Mouse (Mus musculus) megakaryocyte-erythroid progenitor cell, adult 5-6 weeks (primary cell): ENCODE data around the gene Tas2r143. TPM values are rescaled to one million over a fixed set of nuclear protein-coding genes. Genes with fewer than 3 reads are reported as not detected.

Experiments used
- total RNA-seq, 2 experiments: library from RNA; stranded (forward) in 1 of 2; stranded (reverse) in 1 of 2; fragments of 200-1000, 215-1000 nt in 1 of 2; fragments of >200 nt in 1 of 2; fragmentation: Nextera tagmentation in 1 of 2; gene quantifications; 2 replicates each; pipeline ENCODE4 v1.2.3; 2014 to 2017

The Tas2r143 gene
- total RNA-seq, 2 experiments from 2014 or later: 1.3 TPM; not detected in 1

Other genes with a start within 250 kb of the Tas2r143 start
- gene Tas2r144, start 184.9 kb upstream of the Tas2r143 start, total RNA-seq (2014; fragmentation: Nextera tagmentation): not detected in 2 replicates
- gene Tas2r144, start 184.9 kb upstream of the Tas2r143 start, total RNA-seq (2017): not detected in 2 replicates
- gene Gstk1, start 154.3 kb upstream of the Tas2r143 start, total RNA-seq (2014; fragmentation: Nextera tagmentation): 6.0 and 7.8 TPM in 2 replicates
- gene Gstk1, start 154.3 kb upstream of the Tas2r143 start, total RNA-seq (2017): 1.6 and 5.3 TPM in 2 replicates
- gene Tmem139, start 138.3 kb upstream of the Tas2r143 start, total RNA-seq (2014; fragmentation: Nextera tagmentation): not detected in 2 replicates
- gene Tmem139, start 138.3 kb upstream of the Tas2r143 start, total RNA-seq (2017): not detected in 2 replicates
- 68.3 and 86.6 TPM in 2 replicates for gene Casp2, start 135.3 kb upstream of the Tas2r143 start, total RNA-seq (2014; fragmentation: Nextera tagmentation)
- 51.2 and 76.1 TPM in 2 replicates for gene Casp2, start 135.3 kb upstream of the Tas2r143 start, total RNA-seq (2017)
- not detected in 2 replicates for gene Clcn1, start 113.6 kb upstream of the Tas2r143 start, total RNA-seq (2014; fragmentation: Nextera tagmentation)
- not detected in 2 replicates for gene Clcn1, start 113.6 kb upstream of the Tas2r143 start, total RNA-seq (2017)
- gene Fam131b, start 75.6 kb upstream of the Tas2r143 start, total RNA-seq (2014; fragmentation: Nextera tagmentation): not detected in 2 replicates
- not detected in 2 replicates for gene Fam131b, start 75.6 kb upstream of the Tas2r143 start, total RNA-seq (2017)
- 43.6 and 51.9 TPM in 2 replicates for gene Zyx, start 50.6 kb upstream of the Tas2r143 start, total RNA-seq (2014; fragmentation: Nextera tagmentation)
- 8.7 and 15.9 TPM in 2 replicates for gene Zyx, start 50.6 kb upstream of the Tas2r143 start, total RNA-seq (2017)
- gene Epha1, start 27.0 kb upstream of the Tas2r143 start, total RNA-seq (2014; fragmentation: Nextera tagmentation): not detected in 2 replicates
- not detected in 2 replicates for gene Epha1, start 27.0 kb upstream of the Tas2r143 start, total RNA-seq (2017)
- not detected in 2 replicates for gene Tas2r135, start 5.2 kb downstream of the Tas2r143 start, total RNA-seq (2014; fragmentation: Nextera tagmentation)
- gene Tas2r135, start 5.2 kb downstream of the Tas2r143 start, total RNA-seq (2017): not detected in 2 replicates
- gene Tas2r126, start 34.3 kb downstream of the Tas2r143 start, total RNA-seq (2014; fragmentation: Nextera tagmentation): not detected in 2 replicates
- not detected in 2 replicates for gene Tas2r126, start 34.3 kb downstream of the Tas2r143 start, total RNA-seq (2017)
- gene Olfr458, start 65.0 kb downstream of the Tas2r143 start, total RNA-seq (2014; fragmentation: Nextera tagmentation): not detected in 2 replicates
- gene Olfr458, start 65.0 kb downstream of the Tas2r143 start, total RNA-seq (2017): not detected in 2 replicates
- gene Olfr457, start 76.1 kb downstream of the Tas2r143 start, total RNA-seq (2014; fragmentation: Nextera tagmentation): not detected in 2 replicates
- gene Olfr457, start 76.1 kb downstream of the Tas2r143 start, total RNA-seq (2017): not detected in 2 replicates
- gene Olfr456, start 87.0 kb downstream of the Tas2r143 start, total RNA-seq (2014; fragmentation: Nextera tagmentation): not detected in 2 replicates
- gene Olfr456, start 87.0 kb downstream of the Tas2r143 start, total RNA-seq (2017): not detected in 2 replicates
- gene Olfr455, start 147.3 kb downstream of the Tas2r143 start, total RNA-seq (2014; fragmentation: Nextera tagmentation): not detected in 2 replicates
- not detected in 2 replicates for gene Olfr455, start 147.3 kb downstream of the Tas2r143 start, total RNA-seq (2017)
- not detected in 2 replicates for gene Tcaf3, start 197.5 kb downstream of the Tas2r143 start, total RNA-seq (2014; fragmentation: Nextera tagmentation)
- gene Tcaf3, start 197.5 kb downstream of the Tas2r143 start, total RNA-seq (2017): not detected in 2 replicates
- gene Tcaf2, start 245.0 kb downstream of the Tas2r143 start, total RNA-seq (2014; fragmentation: Nextera tagmentation): not detected in 2 replicates
- not detected in 2 replicates for gene Tcaf2, start 245.0 kb downstream of the Tas2r143 start, total RNA-seq (2017)